Mouse (Mus musculus) liver, adult 2 months (tissue): ENCODE data around the gene Ccdc88c. TPM values are rescaled to one million over a fixed set of nuclear protein-coding genes. Genes with fewer than 3 reads are reported as not detected.
A peak's percentile ranks its signal among the peaks of the same experiment; 100 is the strongest.

Source experiments
- DNase-seq: peaks from one replicate; pipeline ENCODE4 v3.0.0-alpha.2; 2011; ENCODE audit warnings: low read depth, low spot score; ENCODE audit errors: extremely low read depth
- H3K27ac ChIP-seq: fragments of 200-500 bp; replicated peaks from 2 replicates; pipeline ENCODE4 v1.5.1; 2012; ENCODE audit warnings: low read depth, mild to moderate bottlenecking, control low read depth, inconsistent platforms, low read length; ENCODE audit not compliant: insufficient read depth
- H3K27me3 ChIP-seq: fragments of 200-500 bp; 2 replicates; pipeline ENCODE4 v1.6.1; 2012; ENCODE audit warnings: mild to moderate bottlenecking, moderate library complexity, low read length, inconsistent platforms; ENCODE audit not compliant: control insufficient read depth, insufficient read depth
- H3K36me3 ChIP-seq: fragments of 200-500 bp; 2 replicates; pipeline ENCODE4 v1.6.1; 2012; ENCODE audit warnings: low read length, inconsistent platforms; ENCODE audit not compliant: control insufficient read depth, insufficient read depth
- H3K4me1 ChIP-seq: fragments of 200-500 bp; 2 replicates; pipeline ENCODE4 v1.6.1; 2011; ENCODE audit warnings: low read length; ENCODE audit not compliant: control insufficient read depth, insufficient read depth
- H3K4me3 ChIP-seq: fragments of 200-500 bp; 2 replicates; pipeline ENCODE4 v1.5.1; 2011; ENCODE audit warnings: low read depth, mild to moderate bottlenecking, control low read depth, low read length, moderate library complexity; ENCODE audit not compliant: insufficient read depth
- H3K79me2 ChIP-seq: fragments of 200-500 bp; 2 replicates; pipeline ENCODE4 v1.6.1; 2012; ENCODE audit warnings: inconsistent platforms, mild to moderate bottlenecking, low read length, moderate library complexity; ENCODE audit not compliant: control insufficient read depth, insufficient read depth
- H3K9ac ChIP-seq: fragments of 200-500 bp; 2 replicates; pipeline ENCODE4 v1.6.1; 2012; ENCODE audit warnings: low read depth, mild to moderate bottlenecking, control low read depth, inconsistent platforms, low read length
- CTCF ChIP-seq: fragments of 200-500 bp; IDR thresholded peaks from 2 replicates; pipeline ENCODE4 v1.5.1; 2011; ENCODE audit warnings: low read depth, low read length, control low read depth
- POLR2A ChIP-seq: fragments of 200-500 bp; IDR thresholded peaks from 2 replicates; pipeline ENCODE4 v1.6.1; 2011; ENCODE audit warnings: low read length, control low read depth; ENCODE audit not compliant: insufficient read depth; ENCODE audit errors: extremely low read depth
- WGBS: fragments of 180-500 bp; shearing (Covaris S2); methylation state at CpG from one replicate; pipeline ENCODE4 v1.1.7; 2018; 5-methylcytosine and 5-hydroxymethylcytosine counted together
- polyA plus RNA-seq: library from polyadenylated mRNA; depleted of rRNA; stranded (reverse); fragments of >200 nt; gene quantifications from 2 replicates; pipeline ENCODE4 v1.2.3, GENCODE M21; 2012
- total RNA-seq: library from RNA; depleted of rRNA; stranded (reverse); fragments of >200 nt; gene quantifications from 2 replicates; pipeline ENCODE4 v1.2.3, GENCODE M21; 2014

Ccdc88c gene
- total and polyA plus RNA-seq, 2 experiments: 1.1 to 1.3 TPM

- H3K4me3 ChIP-seq: no peak overlapping the region
- H3K9ac ChIP-seq: no peak overlapping the region
- no peaks in the 10 kb centered on the region for H3K36me3 ChIP-seq
- TF ChIP-seq POLR2A: no peak
- TF ChIP-seq CTCF: no peak
- no peak for DNase-seq
- no peak overlapping the region for H3K27ac ChIP-seq
- H3K27me3 ChIP-seq: no peaks in the 10 kb centered on the region
- WGBS: 92% methylated on average over 12 of the region's 12 CpGs
- H3K4me1 ChIP-seq: no peaks in the 10 kb centered on the region
- no peaks in the 10 kb centered on the region for H3K79me2 ChIP-seq
These were observed 23.0 kb downstream of the Ccdc88c start for GRCm38 (mm10) chr12:101005665-101006420.

GRCm38 (mm10) chr12:101004982-101005381, 23.9 kb downstream of the Ccdc88c start:
- Histone ChIP-seq H3K79me2 (no peaks in the 10 kb centered on the region), H3K27ac (no peak overlapping the region), H3K4me1 (no peaks in the 10 kb centered on the region), H3K27me3 (no peaks in the 10 kb centered on the region), H3K4me3 (no peak overlapping the region), H3K9ac (no peak overlapping the region), H3K36me3 (no peaks in the 10 kb centered on the region)
- DNase-seq: no peak
- TF ChIP-seq POLR2A (no peak), CTCF (no peak)
- 95% methylated on average over 5 of the region's 5 CpGs for WGBS

GRCm38 (mm10) chr12:101002801-101003513, 25.9 kb downstream of the Ccdc88c start:
- no peak overlapping the region for H3K9ac ChIP-seq
- H3K4me1 ChIP-seq: no peaks in the 10 kb centered on the region
- 77% methylated on average over 4 of the region's 4 CpGs for WGBS
- no peak overlapping the region for H3K4me3 ChIP-seq
- H3K27me3 ChIP-seq: no peaks in the 10 kb centered on the region
- DNase-seq: no peak
- H3K79me2 ChIP-seq: no peaks in the 10 kb centered on the region
- no peak overlapping the region for H3K27ac ChIP-seq
- H3K36me3 ChIP-seq: no peaks in the 10 kb centered on the region
- TF ChIP-seq POLR2A: no peak
- TF ChIP-seq CTCF: no peak

GRCm38 (mm10) chr12:100999061-100999954, 29.5 kb downstream of the Ccdc88c start:
- Histone ChIP-seq H3K79me2 (no peaks in the 10 kb centered on the region), H3K27ac (no peak overlapping the region), H3K4me1 (peaks cover 6% of the 10 kb centered on the region), H3K27me3 (no peaks in the 10 kb centered on the region), H3K36me3 (no peaks in the 10 kb centered on the region), H3K9ac (no peak overlapping the region), H3K4me3 (no peak overlapping the region)
- 75% methylated on average over 7 of the region's 7 CpGs for WGBS
- no peak for DNase-seq
- no peak for TF ChIP-seq POLR2A
- no peak for TF ChIP-seq CTCF

GRCm38 (mm10) chr12:100998564-100998962, 30.3 kb downstream of the Ccdc88c start:
- peaks cover 6% of the 10 kb centered on the region for H3K4me1 ChIP-seq
- H3K4me3 ChIP-seq: no peak overlapping the region

More at GRCm38 (mm10) chr12:100998564-100998962, 30.3 kb downstream of the Ccdc88c start:
- no peak for TF ChIP-seq POLR2A
- no peak for TF ChIP-seq CTCF
- Histone ChIP-seq H3K27me3 (no peaks in the 10 kb centered on the region), H3K27ac (no peak overlapping the region), H3K9ac (no peak overlapping the region), H3K36me3 (no peaks in the 10 kb centered on the region), H3K79me2 (no peaks in the 10 kb centered on the region)
- DNase-seq: peak; percentile 80
- WGBS: 47% methylated on average over 8 of the region's 8 CpGs
